Mouse (Mus musculus) spleen, adult 2 months (tissue): ENCODE measurements around the gene Baz1a.
"Not testable (repeated sequence)": the region's sequence is repeated elsewhere in the genome, so short reads cannot be mapped to it uniquely, and the experiment has no call there.

Experiments used
- CTCF ChIP-seq: fragments of 200-500 bp; IDR thresholded peaks from 2 replicates; pipeline ENCODE4 v1.5.1; 2011; ENCODE audit warnings: mild to moderate bottlenecking, inconsistent platforms; ENCODE audit not compliant: insufficient read depth, insufficient read length, insufficient replicate concordance; ENCODE audit errors: extremely low read depth
- POLR2A ChIP-seq: fragments of 200-500 bp; IDR thresholded peaks from 2 replicates; pipeline ENCODE4 v1.6.1; 2011; ENCODE audit warnings: low read depth, low read length, inconsistent platforms

DNA sequence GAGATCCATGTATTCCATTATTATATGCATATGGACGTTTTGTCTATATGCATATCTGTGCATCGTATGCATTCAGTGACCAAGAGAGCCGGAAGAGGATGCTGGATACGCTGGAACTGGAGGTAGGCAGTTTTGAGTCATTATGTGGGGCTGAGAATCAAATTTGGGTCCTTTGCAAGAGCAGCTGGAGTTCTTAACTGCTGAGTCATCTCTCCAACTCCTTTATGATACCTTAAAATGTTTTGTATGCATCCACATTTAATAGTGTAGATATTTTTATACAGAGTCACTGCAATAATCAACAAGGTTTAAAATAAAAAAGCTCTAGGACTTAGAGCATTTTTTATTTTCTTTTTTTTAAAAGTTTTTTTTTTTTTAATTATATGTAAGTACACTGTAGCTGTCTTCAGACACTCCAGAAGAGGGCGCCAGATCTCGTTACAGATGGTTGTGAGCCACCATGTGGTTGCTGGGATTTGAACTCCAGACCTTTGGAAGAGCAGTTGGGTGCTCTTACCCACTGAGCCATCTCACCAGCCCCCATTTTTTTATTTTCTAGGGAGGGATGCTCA, 71.5 kb downstream of the Baz1a start:
- not testable (repeated sequence) for TF ChIP-seq CTCF, POLR2A
